Mouse (Mus musculus) midbrain, embryonic 10.5 days (tissue): Measurements from ENCODE around the gene Arr3. TPM values are rescaled to one million over a fixed set of nuclear protein-coding genes. Genes with fewer than 3 reads are reported as not detected.

Experiments used
- DNase-seq: peaks from one replicate; pipeline ENCODE4 v3.0.0-alpha.2; 2017; ENCODE audit warnings: low spot score
- H3K27ac ChIP-seq: fragments of 300-500 bp; sonication (generic); replicated peaks from 2 replicates; pipeline ENCODE4 v1.5.1; 2016; ENCODE audit warnings: mild to moderate bottlenecking
- H3K27me3 ChIP-seq: fragments of 300-500 bp; sonication (generic); 2 replicates; pipeline ENCODE4 v1.6.1; 2016; ENCODE audit warnings: low read depth, mild to moderate bottlenecking; ENCODE audit not compliant: poor library complexity, severe bottlenecking
- H3K36me3 ChIP-seq: fragments of 300-500 bp; sonication (generic); 2 replicates; pipeline ENCODE4 v1.6.1; 2016; ENCODE audit warnings: mild to moderate bottlenecking, moderate library complexity
- H3K4me1 ChIP-seq: fragments of 300-500 bp; sonication (generic); 2 replicates; pipeline ENCODE4 v1.6.1; 2016
- H3K4me3 ChIP-seq: fragments of 300-500 bp; sonication (generic); 2 replicates; pipeline ENCODE4 v1.5.1; 2016; ENCODE audit warnings: mild to moderate bottlenecking, moderate library complexity
- H3K9me3 ChIP-seq: fragments of 300-500 bp; sonication (generic); replicated peaks from 2 replicates; pipeline ENCODE4 v1.6.1; 2016; ENCODE audit warnings: mild to moderate bottlenecking
- WGBS: fragments of 180-500 bp; shearing (Covaris S2); methylation state at CpG from one replicate; pipeline ENCODE4 v1.1.7; 2016; 5-methylcytosine and 5-hydroxymethylcytosine counted together
- polyA plus RNA-seq: library from polyadenylated mRNA; unstranded; fragments of >200 nt; fragmentation: Nextera tagmentation; extraction: Ambion mirVana; gene quantifications from 2 replicates; pipeline ENCODE4 v1.2.1, GENCODE M21; 2016

Gene Arr3
- polyA plus RNA-seq, 1 experiment from 2014 or later: not detected

DNA sequence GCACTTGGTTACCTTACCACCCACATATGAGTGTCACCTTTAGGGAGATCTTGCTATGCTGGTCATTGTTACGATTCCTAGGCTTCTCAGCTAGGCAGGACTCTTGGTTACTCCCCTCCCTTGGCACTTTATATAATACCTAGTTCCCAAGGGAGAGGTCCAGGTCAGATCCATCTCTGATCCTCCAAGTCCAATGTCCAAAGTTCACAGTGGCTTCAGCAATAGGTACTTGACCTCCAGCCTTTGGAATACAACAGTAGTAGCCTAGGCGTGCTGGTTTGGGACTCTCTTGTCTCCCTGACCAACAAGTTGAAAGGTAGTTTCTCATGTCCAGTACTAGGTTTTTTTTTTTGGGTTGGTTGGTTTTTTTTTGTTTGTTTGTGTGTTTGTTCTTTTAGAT, 23.8 kb downstream of the Arr3 start:
- no peak overlapping the region for H3K27ac ChIP-seq
- no peak overlapping the region for H3K4me3 ChIP-seq
- peaks cover 44% of the 10 kb centered on the region for H3K36me3 ChIP-seq
- no peak for DNase-seq
- peaks cover 19% of the 10 kb centered on the region for H3K4me1 ChIP-seq
- H3K9me3 ChIP-seq: 0 out of 2 replicates have a peak, but pooled peaks cover 2% of the 10 kb centered on the region
- WGBS: 88% methylated on average over 2 of the region's 2 CpGs
- H3K27me3 ChIP-seq: peaks cover 36% of the 10 kb centered on the region

DNA sequence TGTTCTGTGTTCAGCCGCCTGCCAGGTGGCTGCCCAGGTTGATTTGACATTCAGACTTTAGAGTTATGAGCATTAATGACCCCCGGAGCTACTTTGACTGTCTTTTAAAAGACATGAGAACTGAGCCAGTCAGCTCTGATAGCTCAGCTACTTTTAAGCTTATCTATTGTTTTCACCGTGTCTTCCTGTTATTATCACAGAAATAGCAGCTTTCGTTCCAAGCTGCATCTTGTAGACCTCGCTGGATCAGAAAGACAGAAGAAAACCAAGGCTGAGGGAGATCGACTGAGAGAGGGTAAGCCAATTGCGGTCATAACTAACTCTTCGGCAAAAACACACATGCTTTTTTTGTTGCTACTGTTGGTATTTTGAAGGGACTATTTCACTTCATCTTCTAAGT, 33.2 kb downstream of the Arr3 start:
- 92% methylated on average over 8 of the region's 8 CpGs for WGBS
- H3K27me3 ChIP-seq: peaks cover 32% of the 10 kb centered on the region
- no peak overlapping the region for H3K4me3 ChIP-seq
- no peaks in the 10 kb centered on the region for H3K9me3 ChIP-seq
- peaks cover 95% of the 10 kb centered on the region for H3K36me3 ChIP-seq
- no peak overlapping the region for H3K27ac ChIP-seq
- no peak for DNase-seq
- H3K4me1 ChIP-seq: no peaks in the 10 kb centered on the region

DNA sequence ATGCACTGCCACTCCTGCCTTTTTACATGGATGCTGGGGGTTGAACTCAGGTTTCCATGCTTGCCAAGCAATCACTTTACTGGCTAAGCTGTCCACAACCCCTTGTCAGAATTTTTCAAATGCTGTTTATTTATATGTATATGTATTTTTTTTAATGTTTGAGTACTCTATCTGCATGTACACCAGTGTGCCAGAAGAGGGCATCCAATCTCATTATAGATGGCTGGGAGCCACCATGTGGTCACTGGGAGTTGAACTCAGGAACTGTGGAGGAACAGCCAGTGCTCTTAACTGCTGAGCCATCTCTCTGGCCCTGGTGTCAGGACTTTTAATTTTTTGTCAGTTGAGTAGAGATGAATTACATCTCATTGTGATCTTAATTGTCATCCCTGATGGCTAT, 47.6 kb downstream of the Arr3 start:
- Histone ChIP-seq H3K9me3 (no peaks in the 10 kb centered on the region), H3K36me3 (peaks cover 45% of the 10 kb centered on the region), H3K27ac (no peak overlapping the region), H3K4me1 (no peaks in the 10 kb centered on the region), H3K27me3 (peaks cover 28% of the 10 kb centered on the region), H3K4me3 (no peak overlapping the region)
- DNase-seq: no peak

DNA sequence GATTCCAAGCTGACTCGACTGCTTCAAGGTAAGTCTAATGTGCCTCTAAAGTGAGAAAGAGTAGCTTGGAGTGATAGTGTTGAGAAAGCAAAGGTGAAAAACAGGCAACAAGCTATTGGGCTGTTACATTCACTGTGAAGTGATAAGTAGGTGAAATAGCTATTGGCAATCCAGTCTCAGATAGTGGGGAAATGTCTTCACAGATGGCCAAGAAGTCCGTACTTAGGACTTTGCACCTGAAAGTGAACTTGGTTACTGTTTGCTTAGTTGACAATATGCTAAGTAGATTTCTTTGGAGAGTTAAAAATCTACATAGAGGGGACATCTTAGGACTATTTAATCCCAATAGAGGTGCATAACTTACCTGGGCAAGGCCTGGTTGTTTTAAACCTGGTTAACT, 59.5 kb downstream of the Arr3 start:
- Histone ChIP-seq H3K9me3 (no peaks in the 10 kb centered on the region), H3K27me3 (peaks cover 73% of the 10 kb centered on the region), H3K36me3 (peaks cover 27% of the 10 kb centered on the region), H3K4me1 (no peaks in the 10 kb centered on the region), H3K4me3 (no peak overlapping the region), H3K27ac (no peak overlapping the region)
- DNase-seq: no peak
- WGBS: 93% methylated on average over 2 of the region's 2 CpGs

Other genes with a start within 250 kb of the Arr3 start
- gene Otud6a, start 176.5 kb upstream of the Arr3 start, polyA plus RNA-seq: not detected in 2 replicates
- 0.75 and 0.84 TPM in 2 replicates for gene Awat2, start 162.8 kb upstream of the Arr3 start, polyA plus RNA-seq
- gene Igbp1, start 111.2 kb upstream of the Arr3 start, polyA plus RNA-seq: 40.4 and 40.9 TPM in 2 replicates
- not detected in 2 replicates for gene Dgat2l6, start 80.7 kb upstream of the Arr3 start, polyA plus RNA-seq
- not detected in 2 replicates for gene Awat1, start 33.2 kb upstream of the Arr3 start, polyA plus RNA-seq
- not detected in 2 replicates for gene P2ry4, start 10.6 kb upstream of the Arr3 start, polyA plus RNA-seq
- gene Kif4, start 20.2 kb downstream of the Arr3 start, polyA plus RNA-seq: 45.7 and 48.1 TPM in 2 replicates
- gene Pdzd11, start 21.1 kb downstream of the Arr3 start, polyA plus RNA-seq: 143 and 153 TPM in 2 replicates
- gene Gdpd2, start 124.4 kb downstream of the Arr3 start, polyA plus RNA-seq: 10.8 and 14.8 TPM in 2 replicates
- gene Dlg3, start 162.2 kb downstream of the Arr3 start, polyA plus RNA-seq: 13.8 and 14.9 TPM in 2 replicates